ENCODE assay signal across 26 mouse cellular contexts in the genomic region with DNA sequence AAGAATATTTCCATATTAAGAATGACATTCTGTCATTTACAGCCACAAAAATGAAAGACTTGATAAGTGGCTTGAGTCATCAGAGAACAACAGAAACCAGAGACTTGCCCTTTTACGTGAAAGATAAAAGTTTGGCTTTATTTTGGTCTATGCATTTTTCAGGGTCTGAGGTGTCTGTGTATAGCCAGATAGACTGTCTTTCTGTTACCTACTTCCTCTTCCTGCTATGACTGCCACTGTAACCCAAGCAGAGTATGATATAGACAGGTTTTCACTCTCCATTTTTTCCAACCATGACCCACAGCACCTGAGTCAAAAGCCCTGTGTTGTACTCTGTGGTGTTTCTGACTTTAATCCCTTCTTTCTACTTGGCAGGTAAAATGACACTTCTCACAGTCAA.
"Had no signal": no experiment of that assay in that cellular context is flagged by ENCODE, and none has a peak within 500 bp of the region (broad histone marks: within the 10 kb centered on the region; RNA-seq: fewer than 3 reads in every experiment).

No protein-coding gene starts in this region.

- H3K9ac ChIP-seq: heart, embryonic 12.5 days; hindbrain, embryonic 12.5 days; hindbrain, embryonic 14.5 days; intestine, embryonic 15.5 days; limb, embryonic 13.5 days; limb, embryonic 15.5 days; liver, embryonic 12.5 days had no signal

- DNase-seq: gastrocnemius, adult 2 months; gastrocnemius, postnatal 10 days; gastrocnemius, postnatal 25 days; heart, adult 18-20 months; heart, postnatal 10 days; heart, postnatal 4 days; kidney, adult 18-20 months; kidney, adult 8-10 months; kidney, postnatal 10 days; kidney, postnatal 25 days; kidney, postnatal 4 days; left cerebral cortex, postnatal 4 days had no signal

- H3K4me1 ChIP-seq: heart, embryonic 10.5 days; heart, embryonic 12.5 days; hindbrain, embryonic 10.5 days; hindbrain, embryonic 12.5 days; intestine, embryonic 15.5 days; limb, embryonic 13.5 days; limb, embryonic 15.5 days; liver, embryonic 12.5 days had no signal

- H3K9me3 ChIP-seq: heart, embryonic 10.5 days; intestine, embryonic 15.5 days; limb, embryonic 13.5 days; limb, embryonic 15.5 days; liver, embryonic 12.5 days had no signal

- H3K27ac ChIP-seq: gastrocnemius, adult 2 months; heart, embryonic 10.5 days; hindbrain, embryonic 10.5 days; hindbrain, embryonic 12.5 days; hindbrain, embryonic 14.5 days; intestine, embryonic 15.5 days; layer of hippocampus, adult 2 months; left cerebral cortex, adult 2 months; limb, embryonic 13.5 days; limb, embryonic 15.5 days; liver, embryonic 12.5 days had no signal

- ATAC-seq: hindbrain, embryonic 16.5 days; inflammation-experienced regulatory T-cells, adult 6 months; intestine, embryonic 15.5 days; intestine, postnatal 0 days; liver, embryonic 12.5 days had no signal

- H3K4me2 ChIP-seq: heart, embryonic 12.5 days; hindbrain, embryonic 12.5 days; hindbrain, embryonic 14.5 days; intestine, embryonic 15.5 days; limb, embryonic 13.5 days; limb, embryonic 15.5 days; liver, embryonic 12.5 days had no signal

- H3K36me3 ChIP-seq: heart, embryonic 10.5 days; heart, embryonic 12.5 days; hindbrain, embryonic 10.5 days; hindbrain, embryonic 12.5 days; intestine, embryonic 15.5 days; limb, embryonic 13.5 days; limb, embryonic 15.5 days; liver, embryonic 12.5 days had no signal

- H3K4me3 ChIP-seq: gastrocnemius, adult 2 months; heart, embryonic 10.5 days; heart, embryonic 12.5 days; hindbrain, embryonic 10.5 days; hindbrain, embryonic 12.5 days; intestine, embryonic 15.5 days; layer of hippocampus, adult 2 months; left cerebral cortex, adult 2 months; limb, embryonic 13.5 days; limb, embryonic 15.5 days; liver, embryonic 12.5 days had no signal

- H3K27me3 ChIP-seq: heart, embryonic 12.5 days; hindbrain, embryonic 12.5 days; intestine, embryonic 15.5 days; limb, embryonic 13.5 days; limb, embryonic 15.5 days; liver, embryonic 12.5 days had no signal
